7 mouse cellular contexts compared by ENCODE assay signal in genomic region chr6:120686872-120687650, GRCm38 (mm10).
"Had no signal": no experiment of that assay in that cellular context is flagged by ENCODE, and none has a peak within 500 bp of the region (broad histone marks: within the 10 kb centered on the region; RNA-seq: fewer than 3 reads in every experiment).

No protein-coding gene starts in this region.

- H3K4me3 ChIP-seq: left cerebral cortex, adult 2 months; limb, embryonic 15.5 days; midbrain, embryonic 12.5 days had no signal

- H3K27ac ChIP-seq: left cerebral cortex, adult 2 months; limb, embryonic 15.5 days; midbrain, embryonic 12.5 days had no signal

- ATAC-seq: midbrain, embryonic 16.5 days had no signal

- DNase-seq: kidney, postnatal 10 days; lung, adult 18-20 months; right cerebral cortex, postnatal 25 days had no signal

- H3K9ac ChIP-seq: limb, embryonic 15.5 days; midbrain, embryonic 12.5 days had no signal

- H3K4me2 ChIP-seq: limb, embryonic 15.5 days; midbrain, embryonic 12.5 days had no signal

- H3K4me1 ChIP-seq: limb, embryonic 15.5 days; midbrain, embryonic 12.5 days had no signal

- H3K36me3 ChIP-seq: limb, embryonic 15.5 days; midbrain, embryonic 12.5 days had no signal

- H3K27me3 ChIP-seq: limb, embryonic 15.5 days; midbrain, embryonic 12.5 days had no signal

- H3K9me3 ChIP-seq: limb, embryonic 15.5 days; midbrain, embryonic 12.5 days had no signal
